Mouse (Mus musculus) olfactory bulb, adult 2 months (tissue): ENCODE measurements around the gene Cpa3. TPM values are rescaled to one million over a fixed set of nuclear protein-coding genes. Genes with fewer than 3 reads are reported as not detected.

Experiments
- H3K27ac ChIP-seq: fragments of 200-500 bp; 2 replicates; pipeline ENCODE4 v1.5.1; 2012; ENCODE audit warnings: low read depth, low read length; ENCODE audit not compliant: insufficient read depth
- H3K4me1 ChIP-seq: fragments of 200-500 bp; 2 replicates; pipeline ENCODE4 v1.6.1; 2012; ENCODE audit warnings: low read length; ENCODE audit not compliant: control insufficient read depth, insufficient read depth
- H3K4me3 ChIP-seq: fragments of 200-500 bp; 2 replicates; pipeline ENCODE4 v1.5.1; 2012; ENCODE audit warnings: mild to moderate bottlenecking, low read depth, low read length, moderate library complexity; ENCODE audit not compliant: insufficient read depth
- CTCF ChIP-seq: fragments of 200-500 bp; IDR thresholded peaks from 2 replicates; pipeline ENCODE4 v1.5.1; 2012; ENCODE audit warnings: low read depth, mild to moderate bottlenecking, low read length, moderate library complexity; ENCODE audit not compliant: insufficient read depth
- POLR2A ChIP-seq: fragments of 200-500 bp; IDR thresholded peaks from 2 replicates; pipeline ENCODE4 v1.6.1; 2012; ENCODE audit warnings: mild to moderate bottlenecking, low read depth, low read length, moderate library complexity; ENCODE audit not compliant: insufficient read depth
- WGBS: fragments of 180-500 bp; shearing (Covaris S2); methylation state at CpG from one replicate; pipeline ENCODE4 v1.1.7; 2018; 5-methylcytosine and 5-hydroxymethylcytosine counted together
- polyA plus RNA-seq: library from polyadenylated mRNA; stranded (reverse); fragments of >200 nt; gene quantifications from 2 replicates; pipeline ENCODE4 v1.2.4, GENCODE M21; 2012; ENCODE audit warnings: low replicate concordance; ENCODE audit not compliant: missing spikeins, insufficient read depth, insufficient read length

The Cpa3 gene
- not detected in 2 replicates for polyA plus RNA-seq

DNA sequence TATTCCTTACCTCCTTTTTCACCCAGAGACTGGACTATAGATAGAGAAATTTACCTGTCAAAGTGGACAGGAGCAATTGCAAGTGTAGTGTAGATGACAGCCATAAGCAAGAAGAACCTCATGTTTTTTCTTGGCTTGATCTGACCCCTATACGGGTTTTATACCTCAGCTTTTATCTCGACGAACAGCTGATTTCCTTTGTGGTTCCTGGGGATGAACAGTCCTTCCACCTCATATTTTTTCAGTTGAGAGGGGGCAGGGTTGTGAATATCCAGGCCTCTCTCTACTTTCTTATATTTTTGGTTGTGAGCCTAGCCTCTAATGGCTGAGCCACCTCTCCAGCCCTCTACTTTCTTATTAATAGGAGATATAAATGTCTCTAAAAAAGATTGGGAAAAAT is at the start of gene Cpa3:
Gene Cpa3, minus strand, starts transcription at position 132 of the 400 bp plus-strand sequence.
- TF ChIP-seq POLR2A: no peak
- TF ChIP-seq CTCF: no peak
- no peaks in the 10 kb centered on the region for H3K4me1 ChIP-seq
- no peak within 1 kb of the TSS for H3K27ac ChIP-seq
- no peak within 1 kb of the TSS for H3K4me3 ChIP-seq
- 87% methylated on average over 3 of the region's 3 CpGs for WGBS

DNA sequence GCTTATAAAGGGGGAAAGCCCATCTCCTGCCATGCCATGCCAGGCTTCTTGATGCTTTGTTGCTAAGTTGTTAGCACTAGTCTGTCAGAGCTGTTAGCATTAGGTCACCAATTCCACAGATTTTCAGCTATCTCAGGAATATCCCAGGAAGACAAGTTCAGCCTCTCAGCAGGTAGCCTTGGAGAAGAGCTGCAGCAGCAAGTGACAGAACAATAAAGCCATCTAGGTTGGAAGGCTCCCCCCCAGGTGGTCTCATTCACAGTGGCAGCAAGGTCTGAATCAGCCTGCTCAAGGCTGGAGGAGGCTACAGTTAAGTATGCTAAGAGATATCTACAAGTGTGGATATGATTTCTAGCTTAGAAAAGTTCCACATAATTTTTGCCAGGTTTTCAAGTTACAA is 49.4 kb upstream of the Cpa3 start:
- Histone ChIP-seq H3K27ac (no peak overlapping the region), H3K4me1 (no peaks in the 10 kb centered on the region), H3K4me3 (no peak overlapping the region)
- TF ChIP-seq CTCF (no peak), POLR2A (no peak)

DNA sequence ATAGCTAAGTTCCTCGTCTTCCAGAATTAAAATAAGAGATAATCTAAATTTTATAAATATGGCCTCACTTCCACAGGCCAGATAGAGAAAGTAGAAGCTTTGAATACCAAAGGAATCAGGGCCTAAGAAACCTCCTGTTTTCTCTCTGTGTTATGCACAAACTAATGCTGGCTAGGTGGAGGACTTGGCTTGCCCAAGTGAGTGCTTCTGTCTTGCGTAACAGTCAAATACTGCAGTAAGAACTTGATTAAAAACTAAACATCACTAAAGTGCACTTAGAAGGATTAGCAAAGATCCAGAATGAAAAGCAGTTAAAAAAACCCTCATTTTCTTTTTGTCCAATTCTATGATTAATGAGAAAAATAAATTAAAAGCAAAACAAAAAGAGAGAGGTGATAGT is 46.8 kb upstream of the Cpa3 start:
- 96% methylated on average over 2 of the region's 2 CpGs for WGBS
- no peak overlapping the region for H3K4me3 ChIP-seq
- H3K4me1 ChIP-seq: no peaks in the 10 kb centered on the region
- H3K27ac ChIP-seq: no peak overlapping the region
- TF ChIP-seq CTCF (no peak), POLR2A (no peak)

DNA sequence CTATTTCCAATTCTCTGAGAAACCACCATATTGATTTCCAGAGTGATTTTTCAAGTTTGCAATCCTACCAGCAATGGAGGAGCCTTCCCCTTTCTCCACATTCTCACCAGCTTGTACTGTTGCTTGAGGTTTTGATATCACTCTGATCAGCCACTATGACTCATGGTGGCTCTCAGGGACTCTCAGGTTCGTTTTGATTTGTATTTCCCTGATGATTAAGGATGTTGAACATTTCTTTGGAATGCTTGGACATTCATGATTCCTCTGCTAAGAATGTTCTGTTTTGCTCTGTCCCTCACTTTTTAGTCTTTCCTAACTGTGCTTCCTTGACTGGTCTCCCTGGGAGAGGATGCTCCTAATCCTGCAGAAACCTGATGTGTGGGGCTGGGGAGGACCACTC is 39.8 kb upstream of the Cpa3 start:
- Histone ChIP-seq H3K4me3 (no peak overlapping the region), H3K27ac (no peak overlapping the region), H3K4me1 (no peaks in the 10 kb centered on the region)
- WGBS: 48% methylated on average over 1 of the region's 1 CpGs
- no peak for TF ChIP-seq CTCF
- TF ChIP-seq POLR2A: no peak

DNA sequence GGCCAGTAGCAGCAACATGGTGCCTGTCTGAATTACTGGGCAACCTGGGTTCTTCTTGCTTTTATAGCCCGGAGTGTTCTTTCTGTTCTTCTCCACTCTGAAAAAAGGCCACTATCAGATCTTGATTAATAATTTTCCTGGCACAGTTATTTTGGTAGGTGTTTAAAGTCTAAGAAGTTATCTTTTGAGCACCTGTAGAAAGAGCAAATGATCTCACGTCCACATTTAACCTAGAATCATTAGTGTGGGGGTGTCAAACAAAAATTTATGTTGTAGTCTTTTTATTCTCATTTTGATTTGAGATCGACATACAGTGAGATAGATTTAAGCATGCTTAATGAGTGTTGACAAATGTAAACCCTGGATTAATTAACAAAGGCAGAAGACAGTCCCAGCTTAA is 33.7 kb upstream of the Cpa3 start, which contains the start of gene Cpb1:
Gene Cpb1, minus strand, starts transcription at position 101 of the 400 bp plus-strand sequence.
- no peak for TF ChIP-seq CTCF
- TF ChIP-seq POLR2A: no peak
- Histone ChIP-seq H3K4me3 (no peak within 1 kb of the TSS), H3K27ac (no peak within 1 kb of the TSS), H3K4me1 (no peaks in the 10 kb centered on the region)
- 91% methylated on average over 3 of the region's 3 CpGs for WGBS

DNA sequence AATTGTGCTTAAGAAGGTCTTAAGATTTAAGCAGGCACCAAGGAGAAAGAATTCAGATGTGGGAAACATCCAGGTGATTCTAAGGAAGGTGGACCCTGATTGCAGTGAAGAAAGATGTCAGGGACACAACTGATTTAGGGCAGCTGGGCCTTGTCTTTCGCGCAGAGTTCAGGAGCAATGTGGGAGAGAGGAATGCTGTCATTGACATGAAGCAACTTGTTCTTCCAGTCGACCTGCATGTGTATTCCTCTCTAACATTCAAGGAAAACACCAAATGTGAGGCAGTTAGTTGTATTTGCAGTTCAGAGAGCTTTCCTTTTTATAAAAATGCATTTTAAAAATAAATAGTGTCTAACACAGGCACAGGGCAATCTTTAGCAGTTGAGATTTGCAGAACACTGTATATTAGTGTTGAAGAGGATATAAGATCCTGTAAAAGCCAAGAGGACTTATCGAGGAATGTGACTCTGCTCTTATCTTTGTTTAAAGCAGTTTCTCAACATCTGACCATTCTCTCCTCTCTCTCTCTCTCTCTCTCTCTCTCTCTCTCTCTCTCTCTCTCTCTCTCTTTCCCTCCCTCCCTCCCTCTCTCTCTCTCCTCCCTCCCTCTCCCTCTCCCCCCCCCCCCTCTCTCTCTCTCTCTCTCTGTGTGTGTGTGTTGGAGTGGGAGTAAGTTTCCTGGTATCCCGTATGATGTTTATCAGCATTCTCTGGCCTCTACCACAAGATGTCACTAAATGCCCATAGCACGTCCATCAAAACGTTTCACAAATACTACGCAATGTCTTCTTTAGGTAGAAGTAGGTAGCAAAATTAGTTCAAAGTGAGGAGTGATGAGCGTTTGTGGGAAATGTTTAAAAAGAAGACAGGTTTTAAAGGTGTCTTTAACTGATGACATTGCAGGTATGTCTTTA is 12.8 kb upstream of the Cpa3 start:
- no peak for TF ChIP-seq POLR2A
- no peak for TF ChIP-seq CTCF
- Histone ChIP-seq H3K4me3 (no peak overlapping the region), H3K27ac (no peak overlapping the region), H3K4me1 (no peaks in the 10 kb centered on the region)
- WGBS: 52% methylated on average over 9 of the region's 9 CpGs

DNA sequence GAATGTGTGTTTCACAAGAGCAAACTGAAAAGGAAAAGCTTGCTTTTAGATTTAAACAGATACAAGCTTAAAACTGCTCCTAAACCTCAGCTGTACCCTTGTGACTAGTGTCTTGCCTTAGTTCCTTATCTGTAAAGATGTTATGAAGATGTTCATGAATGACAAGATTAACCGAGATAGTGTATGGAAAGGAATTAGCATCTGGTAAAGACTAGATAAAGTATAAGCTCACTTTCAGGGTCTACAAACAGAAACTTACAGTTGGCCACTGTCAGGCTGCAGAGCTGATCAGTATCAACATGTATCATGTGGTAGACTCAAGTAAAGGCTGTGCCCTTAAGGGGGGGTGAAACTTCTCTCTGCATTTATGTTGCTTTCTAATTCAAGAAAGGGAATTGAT is 1.9 kb upstream of the Cpa3 start:
- 83% methylated on average over 1 of the region's 1 CpGs for WGBS
- no peak for TF ChIP-seq CTCF
- TF ChIP-seq POLR2A: no peak
- Histone ChIP-seq H3K27ac (no peak overlapping the region), H3K4me3 (no peak overlapping the region), H3K4me1 (no peaks in the 10 kb centered on the region)

DNA sequence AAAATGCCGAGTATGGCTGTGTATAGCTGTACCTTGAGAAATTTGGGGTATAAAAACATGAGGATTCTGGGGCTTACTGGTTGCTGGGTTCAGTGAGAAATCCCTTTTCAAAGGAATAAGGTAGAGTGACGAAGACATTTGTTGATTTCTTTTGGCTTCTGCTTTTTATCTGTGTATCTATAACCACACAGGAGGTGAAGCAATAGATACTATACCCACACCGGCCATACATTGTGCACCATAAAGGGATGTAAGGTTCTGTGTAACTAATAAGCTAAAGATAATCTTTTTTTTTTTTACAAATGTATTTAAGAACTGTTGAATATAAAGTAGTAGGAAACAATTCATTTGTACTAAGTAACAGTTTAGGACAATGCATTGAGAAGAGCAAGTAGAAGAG is 2.2 kb downstream of the Cpa3 start:
- H3K4me1 ChIP-seq: no peaks in the 10 kb centered on the region
- WGBS: 80% methylated on average over 3 of the region's 3 CpGs
- TF ChIP-seq CTCF: no peak
- H3K4me3 ChIP-seq: no peak overlapping the region
- H3K27ac ChIP-seq: no peak overlapping the region

DNA sequence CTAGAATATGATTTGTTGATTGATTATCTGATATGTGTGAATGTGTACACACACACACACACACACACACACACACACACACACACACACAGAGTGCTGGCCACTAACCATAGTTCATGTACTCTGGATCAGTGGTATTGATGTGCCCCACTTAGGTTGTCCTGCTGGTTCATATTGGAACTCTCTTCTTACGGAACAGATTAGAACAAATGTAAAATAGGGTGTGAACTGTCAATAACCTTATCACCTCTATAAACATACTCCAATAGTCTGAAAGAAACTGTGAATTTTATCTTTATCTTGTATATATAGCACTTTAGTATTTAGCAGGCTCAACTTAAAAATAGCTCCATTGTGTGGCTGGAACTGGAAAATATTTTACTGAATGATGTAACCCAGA is 5.0 kb downstream of the Cpa3 start:
- 86% methylated on average over 1 of the region's 1 CpGs for WGBS

More for the DNA sequence above, 5.0 kb downstream of the Cpa3 start:
- H3K27ac ChIP-seq: no peak overlapping the region
- TF ChIP-seq POLR2A (no peak), CTCF (no peak)
- no peak overlapping the region for H3K4me3 ChIP-seq
- H3K4me1 ChIP-seq: no peaks in the 10 kb centered on the region
